Mouse (Mus musculus) gonadal fat pad, adult 2 months (tissue): ENCODE results near the gene Adgrb3. TPM values are rescaled to one million over a fixed set of nuclear protein-coding genes. Genes with fewer than 3 reads are reported as not detected.

Source experiments
- DNase-seq: peaks from one replicate; pipeline ENCODE4 v3.0.0-alpha.2; 2012; ENCODE audit warnings: low read depth
- polyA plus RNA-seq: library from polyadenylated mRNA; depleted of rRNA; stranded (reverse); fragments of >200 nt; gene quantifications from 2 replicates; pipeline ENCODE4 v1.2.3, GENCODE M21; 2012; rRNA removed

Adgrb3 gene
- polyA plus RNA-seq = 0.03 TPM in 1 of 2 replicates, not detected in the other

DNA sequence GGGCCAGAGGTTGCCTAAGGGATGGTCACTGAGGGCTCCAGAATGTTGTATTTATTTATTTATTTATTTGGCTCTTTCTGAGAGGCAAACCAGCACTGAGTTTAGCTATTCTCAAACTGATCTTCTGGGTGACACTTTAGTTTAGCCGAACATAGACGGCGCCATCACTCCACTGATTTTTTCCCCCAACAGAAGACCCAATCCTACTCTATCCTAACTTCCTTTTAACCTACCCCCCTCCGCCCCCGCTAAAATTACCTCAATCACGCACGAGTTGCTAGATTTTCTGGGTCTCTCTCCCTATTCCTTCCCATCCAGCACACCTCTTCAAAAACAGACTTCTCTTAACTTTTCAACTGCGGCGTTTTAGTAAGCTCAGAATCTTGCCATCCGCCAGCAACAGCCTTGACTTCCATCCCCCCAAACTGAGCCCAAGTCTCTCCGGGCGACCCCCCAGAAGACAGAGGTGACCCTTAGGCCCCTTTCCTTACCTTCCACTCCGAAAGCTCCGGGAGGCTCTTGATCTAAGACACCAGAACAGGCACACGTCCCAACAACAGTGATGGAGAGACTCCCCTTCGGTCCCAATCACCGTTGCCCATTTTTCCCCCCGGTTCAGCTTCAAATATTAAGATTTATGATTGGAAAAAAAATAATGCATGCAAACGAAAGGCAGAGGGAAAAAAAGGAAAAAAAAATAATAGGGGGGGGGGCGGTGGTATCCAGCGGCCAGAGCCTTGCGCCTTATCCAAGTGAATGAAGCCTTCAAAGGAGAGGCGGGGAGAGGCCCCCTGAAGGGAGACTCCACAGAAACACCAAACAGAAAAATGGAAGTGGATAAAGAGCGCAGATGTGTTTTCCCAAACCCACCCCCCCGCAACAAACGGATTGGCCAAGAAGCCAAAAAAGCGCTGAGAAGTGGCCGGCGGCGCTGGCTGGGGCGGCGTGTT, at the start of gene Adgrb3:
Gene Adgrb3 (minus strand): TSS at position 737 of the 950 bp plus-strand sequence.
- DNase-seq = no peak

DNA sequence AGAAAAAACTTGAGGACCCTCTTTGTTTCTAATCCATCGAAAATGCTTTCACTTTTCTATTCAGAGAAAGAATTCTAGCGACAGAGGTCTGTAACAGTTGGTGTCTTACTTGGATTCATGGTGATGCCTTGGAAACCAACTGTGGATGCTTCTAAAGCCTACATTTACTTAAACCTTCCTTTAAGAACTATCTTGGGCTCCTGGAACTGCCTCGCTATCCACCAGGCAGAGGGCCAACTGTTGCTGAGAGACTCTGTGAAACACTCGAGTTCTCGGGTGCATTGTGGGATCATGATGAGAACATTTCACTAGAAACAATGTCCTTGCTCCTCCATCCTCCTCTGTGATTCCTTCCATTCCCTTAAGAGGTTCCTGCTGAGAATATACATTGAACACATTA, 48.0 kb upstream of the Adgrb3 start:
- DNase-seq = no peak

DNA sequence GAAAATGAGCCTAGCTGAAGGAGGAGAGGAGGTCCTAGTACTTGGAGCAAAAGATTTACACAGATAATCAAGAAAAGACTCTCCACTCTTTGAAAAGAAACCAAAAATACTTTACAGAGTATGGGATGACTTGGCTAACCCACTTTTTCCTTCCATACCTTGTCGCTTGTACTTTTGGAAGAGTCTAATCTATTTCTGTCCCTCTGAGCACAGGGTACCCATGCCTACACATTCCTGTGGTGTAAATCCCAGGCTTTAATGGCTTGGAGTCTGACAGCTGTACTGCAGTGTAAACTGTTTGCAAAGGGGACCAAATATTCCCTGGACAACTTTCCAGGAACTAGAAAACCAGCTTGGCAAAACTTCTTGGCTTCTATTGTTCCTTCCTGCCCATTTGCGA, 28.0 kb upstream of the Adgrb3 start:
- DNase-seq = no peak

DNA sequence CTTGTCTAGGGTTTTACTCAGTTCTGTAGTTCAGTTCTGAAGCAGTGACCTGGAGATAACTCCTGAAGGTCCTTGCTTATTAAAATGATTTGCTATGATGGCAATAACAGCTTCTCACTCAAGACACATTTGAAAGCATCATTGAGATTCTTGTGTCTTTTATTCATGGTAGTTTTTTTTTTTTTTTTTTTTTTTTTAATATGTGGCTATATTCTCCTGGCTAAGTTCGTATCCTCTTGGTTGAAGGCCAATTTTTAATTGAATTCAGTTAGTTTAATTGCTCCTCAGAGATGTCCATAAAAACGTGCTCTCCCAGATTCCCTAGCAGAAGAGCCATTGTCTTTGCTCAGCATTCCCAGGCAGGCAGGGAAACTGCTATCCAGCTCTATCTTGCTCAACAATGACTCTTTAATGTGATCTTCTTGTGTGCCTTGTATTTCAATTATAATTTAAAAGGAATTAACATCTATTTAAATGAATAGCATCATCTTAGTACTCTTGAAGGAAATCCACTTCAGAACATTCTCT, 25.0 kb upstream of the Adgrb3 start:
- no peak for DNase-seq

DNA sequence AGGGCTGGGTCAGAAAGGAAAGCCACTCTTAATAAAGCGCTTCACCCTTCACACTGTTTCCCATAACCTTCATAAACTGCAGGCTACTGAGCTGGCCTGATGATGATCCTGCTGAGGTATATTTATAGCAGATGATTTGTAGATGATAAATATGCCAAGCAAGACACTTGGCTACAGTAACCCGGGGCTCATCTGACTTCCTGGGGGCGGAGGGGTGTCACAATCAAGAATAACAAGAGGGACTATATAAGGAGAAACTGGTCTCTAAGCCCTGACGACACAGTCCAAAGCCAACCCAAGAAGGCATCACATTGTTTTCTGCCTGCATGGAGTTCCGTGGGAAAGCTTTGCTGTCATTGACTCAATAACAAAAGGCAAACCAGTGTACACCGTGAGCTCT, 2.8 kb upstream of the Adgrb3 start:
- no peak for DNase-seq

- no peak for DNase-seq
These were observed 2.0 kb upstream of the Adgrb3 start for GRCm38 (mm10) chr1:25831521-25831900.

- DNase-seq = no peak
These were observed 1.4 kb upstream of the Adgrb3 start for GRCm38 (mm10) chr1:25830757-25831520.

GRCm38 (mm10) chr1:25829921-25830751, 629 bp upstream of the Adgrb3 start:
- DNase-seq = no peak

DNA sequence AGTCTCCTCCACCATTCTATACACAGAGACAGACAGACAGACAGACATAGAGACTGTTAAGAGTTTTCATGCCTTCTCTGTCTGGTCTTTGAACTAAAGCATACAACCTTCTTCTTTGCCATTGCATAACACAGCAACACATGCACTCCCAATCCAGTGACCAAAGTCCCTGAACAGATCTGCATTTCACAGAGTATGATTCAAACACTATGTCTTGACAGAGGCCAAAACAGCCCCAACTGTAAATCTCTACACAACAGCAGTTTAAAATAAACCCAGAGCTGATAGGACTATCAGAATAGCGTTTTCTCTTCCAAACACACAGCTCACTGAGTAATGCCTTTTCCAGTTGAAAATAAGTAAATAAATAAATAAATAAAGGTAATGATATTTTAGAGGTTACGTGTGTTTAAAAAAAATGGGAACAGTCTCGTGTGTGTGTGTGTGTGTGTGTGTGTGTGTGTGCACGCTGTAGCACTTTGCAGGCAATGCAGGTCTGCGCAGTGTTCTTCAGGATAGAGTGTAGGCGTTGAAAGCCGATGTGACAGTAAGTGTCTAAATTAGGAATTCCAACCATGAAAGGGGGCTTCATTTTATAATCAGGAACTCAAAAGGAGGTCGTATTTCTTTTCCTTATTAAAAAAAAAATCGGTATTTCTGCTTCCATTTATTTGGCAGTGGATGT, 1.3 kb downstream of the Adgrb3 start:
- no peak for DNase-seq

DNA sequence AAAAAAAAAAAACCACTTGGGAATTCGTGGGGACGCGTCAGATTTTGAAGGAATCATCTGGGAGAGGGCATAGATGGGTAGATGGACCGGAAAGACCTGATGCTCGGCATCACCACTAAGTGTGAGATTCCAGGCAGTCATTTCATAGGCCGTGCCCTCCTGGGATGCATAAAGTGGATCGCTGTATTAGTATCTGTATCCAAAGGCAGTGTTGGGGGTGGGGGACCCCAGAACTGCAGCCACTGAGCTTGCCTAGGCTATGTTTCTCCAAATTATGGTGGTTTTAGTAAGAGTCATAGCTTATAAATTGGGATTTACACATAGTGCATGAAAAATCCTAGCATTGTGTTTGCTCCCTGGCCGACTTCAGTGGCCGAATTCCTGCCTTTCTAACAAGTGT, 2.1 kb downstream of the Adgrb3 start:
- DNase-seq = no peak

- DNase-seq = no peak
These were observed 2.7 kb downstream of the Adgrb3 start for GRCm38 (mm10) chr1:25826771-25827170.

DNA sequence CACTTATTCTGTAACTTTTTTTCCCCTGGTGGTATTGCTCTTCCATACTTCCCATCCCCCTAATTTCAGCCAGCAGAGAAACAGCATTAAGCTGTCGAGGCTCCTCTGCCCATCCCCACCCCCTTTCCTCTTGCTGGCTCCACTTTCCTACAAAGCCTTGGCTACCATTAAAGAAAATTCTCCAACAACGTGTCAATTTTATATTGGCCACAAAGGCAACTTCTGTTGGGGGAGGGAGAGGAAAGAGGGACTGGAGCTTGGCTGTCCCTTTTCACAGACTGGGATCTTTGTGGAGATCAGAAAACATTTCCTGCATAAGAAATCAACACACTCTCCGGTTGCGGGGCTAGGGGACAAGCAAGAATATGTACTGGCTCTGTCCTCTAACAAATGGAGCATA, 4.9 kb downstream of the Adgrb3 start:
- DNase-seq = no peak

DNA sequence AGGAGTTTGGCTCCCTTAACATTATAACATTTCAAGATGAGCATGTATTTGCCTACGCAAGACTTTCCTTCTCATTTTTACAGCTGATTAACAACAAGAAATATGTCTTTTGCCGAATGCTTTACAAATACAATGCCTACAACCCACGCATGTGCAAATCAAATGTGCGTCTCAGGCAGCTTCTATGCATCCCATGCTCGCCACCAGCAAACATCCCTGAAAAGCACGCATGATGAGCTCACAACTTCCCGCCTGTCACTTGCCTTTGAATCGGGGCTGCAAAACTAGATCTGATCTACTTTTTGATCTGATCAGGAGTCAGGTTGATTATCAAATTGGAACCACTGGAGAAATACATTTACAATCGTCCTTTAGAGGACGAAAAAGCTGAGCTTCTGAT, 5.5 kb downstream of the Adgrb3 start:
- DNase-seq = no peak

- no peak for DNase-seq
These were observed 14.0 kb downstream of the Adgrb3 start for GRCm38 (mm10) chr1:25815491-25815890.

DNA sequence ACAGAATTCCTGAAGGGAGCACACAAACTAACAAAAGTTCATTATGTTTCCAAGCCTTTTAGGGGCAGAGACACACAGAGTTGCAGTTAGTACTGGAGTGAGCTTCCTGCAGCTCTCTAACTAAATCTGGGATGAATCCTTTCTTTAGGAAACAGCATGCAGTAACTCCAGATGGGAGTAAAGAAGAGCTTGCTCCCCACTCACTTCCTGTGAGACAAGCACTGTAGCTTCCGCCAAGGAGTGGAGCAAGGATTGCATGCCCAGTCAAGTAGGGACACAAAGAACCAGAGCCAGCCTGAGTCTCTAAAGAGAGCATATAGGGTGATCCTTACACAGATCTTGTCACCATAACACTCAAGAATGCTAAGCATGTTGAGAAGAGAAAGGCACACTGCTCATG, 50.7 kb downstream of the Adgrb3 start:
- DNase-seq = no peak

GRCm38 (mm10) chr1:25777459-25777858, 52.0 kb downstream of the Adgrb3 start:
- DNase-seq = no peak

- no peak for DNase-seq
These were observed 53.9 kb downstream of the Adgrb3 start for GRCm38 (mm10) chr1:25775440-25776130.

- no peak for DNase-seq
These were observed 60.5 kb downstream of the Adgrb3 start for GRCm38 (mm10) chr1:25768958-25769357.

GRCm38 (mm10) chr1:25755265-25755664, 74.2 kb downstream of the Adgrb3 start:
- DNase-seq = no peak

DNA sequence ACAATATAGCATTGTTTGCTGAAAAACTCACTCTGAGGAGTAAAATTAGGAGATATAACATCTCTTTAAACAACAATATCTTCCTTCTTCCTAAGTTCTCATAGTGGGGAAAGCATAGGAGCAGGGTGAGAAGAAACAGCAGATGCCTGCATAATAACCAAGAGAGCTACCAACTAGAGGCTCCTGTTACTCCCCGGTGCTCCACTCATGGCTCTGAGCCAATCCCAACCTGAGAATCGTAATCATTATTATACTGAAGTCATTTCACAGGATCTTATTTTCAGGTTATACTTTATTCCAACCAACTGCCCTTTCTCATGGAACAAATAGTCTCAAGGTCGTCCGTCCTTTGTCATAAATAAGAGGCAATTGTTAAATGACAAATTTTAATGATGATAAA, 75.0 kb downstream of the Adgrb3 start:
- DNase-seq = no peak

GRCm38 (mm10) chr1:25745575-25745974, 83.9 kb downstream of the Adgrb3 start:
- no peak for DNase-seq
